Mouse (Mus musculus): ENCODE measurements at regions not wholly inside any gene's neighbourhood (a gene's known extent, or its start where the extent isn't known, plus 50 kb on each side); places are given as distances from the start of the nearest gene placed in this dataset.

- WGBS: 82% methylated on average over 4 of the region's 4 CpGs
- no peak overlapping the region for H3K4me3 ChIP-seq (ENCODE audit: low read depth, low read length)
- ATAC-seq (ENCODE audit: low read depth): no peak
Observed at GRCm38 (mm10) chr5:41563441-41563840, 144.5 kb downstream of the Rab28 start.

GRCm38 (mm10) chr5:41562299-41562698, 145.7 kb downstream of the Rab28 start:
- ATAC-seq (ENCODE audit: low read depth): no peak
- H3K27ac ChIP-seq (ENCODE audit: low read depth, low read length): no peak overlapping the region
- no peaks in the 10 kb centered on the region for H3K4me1 ChIP-seq (ENCODE audit: control insufficient read depth, insufficient read depth, low read length)
- H3K9ac ChIP-seq (replicated peaks; ENCODE audit: low read depth, low read length): no peak overlapping the region
- H3K4me2 ChIP-seq (ENCODE audit: low read depth, low read length): no peak overlapping the region
- no peaks in the 10 kb centered on the region for H3K9me3 ChIP-seq (ENCODE audit: control insufficient read depth, low read length)
- WGBS: 88% methylated on average over 1 of the region's 1 CpGs
- H3K36me3 ChIP-seq (ENCODE audit: control insufficient read depth, insufficient read depth, low read length): no peaks in the 10 kb centered on the region
- H3K4me3 ChIP-seq (ENCODE audit: low read depth, low read length): no peak overlapping the region
- no peaks in the 10 kb centered on the region for H3K27me3 ChIP-seq (ENCODE audit: control insufficient read depth, insufficient read depth, low read length)

More at GRCm38 (mm10) chr5:41563441-41563840, 144.5 kb downstream of the Rab28 start:
- Histone ChIP-seq H3K4me2 (ENCODE audit: low read depth, low read length) (no peak overlapping the region), H3K27me3 (ENCODE audit: control insufficient read depth, insufficient read depth, low read length) (no peaks in the 10 kb centered on the region), H3K27ac (ENCODE audit: low read depth, low read length) (no peak overlapping the region), H3K9me3 (ENCODE audit: control insufficient read depth, low read length) (no peaks in the 10 kb centered on the region), H3K36me3 (ENCODE audit: control insufficient read depth, insufficient read depth, low read length) (no peaks in the 10 kb centered on the region), H3K9ac (replicated peaks; ENCODE audit: low read depth, low read length) (no peak overlapping the region), H3K4me1 (ENCODE audit: control insufficient read depth, insufficient read depth, low read length) (no peaks in the 10 kb centered on the region)

- WGBS: 53% methylated on average over 24 of the region's 24 CpGs
- H3K4me1 ChIP-seq (ENCODE audit: control insufficient read depth, insufficient read depth, low read length): no peaks in the 10 kb centered on the region
- no peak overlapping the region for H3K9ac ChIP-seq (replicated peaks; ENCODE audit: low read depth, low read length)
- peak overlapping the region; percentile 30 for H3K4me2 ChIP-seq (ENCODE audit: low read depth, low read length)
- no peaks in the 10 kb centered on the region for H3K36me3 ChIP-seq (ENCODE audit: control insufficient read depth, insufficient read depth, low read length)
- H3K4me3 ChIP-seq (ENCODE audit: low read depth, low read length): peak overlapping the region; percentile 11; the same call in 1 of the 2 replicates
- H3K27ac ChIP-seq (ENCODE audit: low read depth, low read length): no peak overlapping the region
- no peaks in the 10 kb centered on the region for H3K9me3 ChIP-seq (ENCODE audit: control insufficient read depth, low read length)
- no peak for ATAC-seq (ENCODE audit: low read depth)
- no peaks in the 10 kb centered on the region for H3K27me3 ChIP-seq (ENCODE audit: control insufficient read depth, insufficient read depth, low read length)
Observed at GRCm38 (mm10) chr5:41556700-41557309, 151.2 kb downstream of the Rab28 start.

GRCm38 (mm10) chr5:41554312-41554711, 153.6 kb downstream of the Rab28 start:
- H3K27ac ChIP-seq (ENCODE audit: low read depth, low read length): no peak overlapping the region
- no peak overlapping the region for H3K9ac ChIP-seq (replicated peaks; ENCODE audit: low read depth, low read length)
- H3K27me3 ChIP-seq (ENCODE audit: control insufficient read depth, insufficient read depth, low read length): no peaks in the 10 kb centered on the region
- H3K4me2 ChIP-seq (ENCODE audit: low read depth, low read length): no peak overlapping the region
- ATAC-seq (ENCODE audit: low read depth): no peak
- no peak overlapping the region for H3K4me3 ChIP-seq (ENCODE audit: low read depth, low read length)
- H3K9me3 ChIP-seq (ENCODE audit: control insufficient read depth, low read length): no peaks in the 10 kb centered on the region
- WGBS: 83% methylated on average over 3 of the region's 3 CpGs
- H3K36me3 ChIP-seq (ENCODE audit: control insufficient read depth, insufficient read depth, low read length): no peaks in the 10 kb centered on the region
- H3K4me1 ChIP-seq (ENCODE audit: control insufficient read depth, insufficient read depth, low read length): no peaks in the 10 kb centered on the region

GRCm38 (mm10) chr5:41550063-41550462, 157.9 kb downstream of the Rab28 start:
- no peak for ATAC-seq (ENCODE audit: low read depth)
- Histone ChIP-seq H3K4me1 (ENCODE audit: control insufficient read depth, insufficient read depth, low read length) (no peaks in the 10 kb centered on the region), H3K9ac (replicated peaks; ENCODE audit: low read depth, low read length) (no peak overlapping the region), H3K4me3 (ENCODE audit: low read depth, low read length) (no peak overlapping the region), H3K27me3 (ENCODE audit: control insufficient read depth, insufficient read depth, low read length) (no peaks in the 10 kb centered on the region), H3K36me3 (ENCODE audit: control insufficient read depth, insufficient read depth, low read length) (no peaks in the 10 kb centered on the region), H3K4me2 (ENCODE audit: low read depth, low read length) (no peak overlapping the region), H3K27ac (ENCODE audit: low read depth, low read length) (no peak overlapping the region), H3K9me3 (ENCODE audit: control insufficient read depth, low read length) (no peaks in the 10 kb centered on the region)
- 89% methylated on average over 2 of the region's 2 CpGs for WGBS

GRCm38 (mm10) chr5:41546909-41547308, 161.0 kb downstream of the Rab28 start:
- ATAC-seq (ENCODE audit: low read depth): no peak
- 56% methylated on average over 4 of the region's 4 CpGs for WGBS
- no peaks in the 10 kb centered on the region for H3K36me3 ChIP-seq (ENCODE audit: control insufficient read depth, insufficient read depth, low read length)
- no peak overlapping the region for H3K4me2 ChIP-seq (ENCODE audit: low read depth, low read length)
- no peaks in the 10 kb centered on the region for H3K27me3 ChIP-seq (ENCODE audit: control insufficient read depth, insufficient read depth, low read length)
- no peak overlapping the region for H3K27ac ChIP-seq (ENCODE audit: low read depth, low read length)
- no peak overlapping the region for H3K4me3 ChIP-seq (ENCODE audit: low read depth, low read length)
- no peaks in the 10 kb centered on the region for H3K4me1 ChIP-seq (ENCODE audit: control insufficient read depth, insufficient read depth, low read length)
- H3K9me3 ChIP-seq (ENCODE audit: control insufficient read depth, low read length): no peaks in the 10 kb centered on the region
- no peak overlapping the region for H3K9ac ChIP-seq (replicated peaks; ENCODE audit: low read depth, low read length)

- H3K36me3 ChIP-seq (ENCODE audit: control insufficient read depth, insufficient read depth, low read length): no peaks in the 10 kb centered on the region
- no peaks in the 10 kb centered on the region for H3K4me1 ChIP-seq (ENCODE audit: control insufficient read depth, insufficient read depth, low read length)
- no peak overlapping the region for H3K27ac ChIP-seq (ENCODE audit: low read depth, low read length)
- H3K9me3 ChIP-seq (ENCODE audit: control insufficient read depth, low read length): no peaks in the 10 kb centered on the region
- WGBS: 24% methylated on average over 1 of the region's 1 CpGs
- H3K27me3 ChIP-seq (ENCODE audit: control insufficient read depth, insufficient read depth, low read length): no peaks in the 10 kb centered on the region
- no peak overlapping the region for H3K9ac ChIP-seq (replicated peaks; ENCODE audit: low read depth, low read length)
- ATAC-seq (ENCODE audit: low read depth): no peak
- no peak overlapping the region for H3K4me3 ChIP-seq (ENCODE audit: low read depth, low read length)
- no peak overlapping the region for H3K4me2 ChIP-seq (ENCODE audit: low read depth, low read length)
Observed at GRCm38 (mm10) chr5:41540789-41541188, 167.2 kb downstream of the Rab28 start.

- H3K36me3 ChIP-seq (ENCODE audit: control insufficient read depth, insufficient read depth, low read length): no peaks in the 10 kb centered on the region
- no peaks in the 10 kb centered on the region for H3K4me1 ChIP-seq (ENCODE audit: control insufficient read depth, insufficient read depth, low read length)
- H3K9ac ChIP-seq (replicated peaks; ENCODE audit: low read depth, low read length): no peak overlapping the region
- H3K4me2 ChIP-seq (ENCODE audit: low read depth, low read length): no peak overlapping the region
- no peak overlapping the region; the same call in 1 of the 2 replicates for H3K27ac ChIP-seq (ENCODE audit: low read depth, low read length)
- ATAC-seq (ENCODE audit: low read depth): peak; percentile 24; the same call in 1 of the 2 replicates
- WGBS: 81% methylated on average over 2 of the region's 2 CpGs
- no peaks in the 10 kb centered on the region for H3K27me3 ChIP-seq (ENCODE audit: control insufficient read depth, insufficient read depth, low read length)
- no peak overlapping the region for H3K4me3 ChIP-seq (ENCODE audit: low read depth, low read length)
- no peaks in the 10 kb centered on the region for H3K9me3 ChIP-seq (ENCODE audit: control insufficient read depth, low read length)
Observed at GRCm38 (mm10) chr5:41534598-41534997, 173.4 kb downstream of the Rab28 start.

Measured in neural tube, embryonic 14.5 days (tissue).